Mouse (Mus musculus): ENCODE results near the gene Rbm20. TPM values are rescaled to one million over a fixed set of nuclear protein-coding genes. Genes with fewer than 3 reads are reported as not detected.
"Not testable (repeated sequence)": the region's sequence is repeated elsewhere in the genome, so short reads cannot be mapped to it uniquely, and the experiment has no call there.

Gene Rbm20
- polyA plus RNA-seq, 1 experiment from 2014 or later, result 0.59 TPM

- no peak overlapping the region for H3K9ac ChIP-seq
- no peaks in the 10 kb centered on the region for H3K9me3 ChIP-seq (ENCODE audit: low read depth, low read length)
- no peaks in the 10 kb centered on the region for H3K36me3 ChIP-seq (ENCODE audit: insufficient read depth)
- WGBS, result 72% methylated on average over 15 of the region's 15 CpGs
- no peaks in the 10 kb centered on the region for H3K27me3 ChIP-seq (ENCODE audit: insufficient read depth, low read length)
- no peaks in the 10 kb centered on the region; the same call in none of the 2 replicates for H3K4me1 ChIP-seq (ENCODE audit: insufficient read depth)
- H3K27ac ChIP-seq (ENCODE audit: low read depth), result no peak overlapping the region
- no peak overlapping the region for H3K4me2 ChIP-seq
- DNase-seq (no peak), ATAC-seq (ENCODE audit: insufficient read depth) (no peak)
- no peak for TF ChIP-seq CTCF (IDR thresholded peaks at IDR 0.05; ENCODE audit: low read depth)
- no peak overlapping the region for H3K4me3 ChIP-seq (ENCODE audit: low read depth, low read length)
Measured at GRCm38 (mm10) chr19:53800365-53800999, 123.4 kb downstream of the Rbm20 start.

GRCm38 (mm10) chr19:53801380-53801779, 124.3 kb downstream of the Rbm20 start:
- ATAC-seq (ENCODE audit: insufficient read depth), result no peak
- Histone ChIP-seq H3K4me1 (ENCODE audit: insufficient read depth) (no peaks in the 10 kb centered on the region; the same call in none of the 2 replicates), H3K36me3 (ENCODE audit: insufficient read depth) (no peaks in the 10 kb centered on the region), H3K9me3 (ENCODE audit: low read depth, low read length) (no peaks in the 10 kb centered on the region), H3K27ac (ENCODE audit: low read depth) (peak overlapping the region; percentile 50; the same call in 1 of the 2 replicates), H3K4me2 (no peak overlapping the region), H3K4me3 (ENCODE audit: low read depth, low read length) (no peak overlapping the region), H3K27me3 (ENCODE audit: insufficient read depth, low read length) (no peaks in the 10 kb centered on the region), H3K9ac (no peak overlapping the region)
- WGBS, result 71% methylated on average over 5 of the region's 5 CpGs
- no peak for DNase-seq
- no peak for TF ChIP-seq CTCF (IDR thresholded peaks at IDR 0.05; ENCODE audit: low read depth)

GRCm38 (mm10) chr19:53801789-53802683, 124.9 kb downstream of the Rbm20 start:
- H3K27ac ChIP-seq (ENCODE audit: low read depth), result peak overlapping the region; percentile 50; the same call in 1 of the 2 replicates
- H3K9ac ChIP-seq, result no peak overlapping the region

GRCm38 (mm10) chr19:53803954-53804353, 126.8 kb downstream of the Rbm20 start:
- WGBS, result 50% methylated on average over 2 of the region's 2 CpGs
- no peak overlapping the region for H3K4me3 ChIP-seq (ENCODE audit: low read depth, low read length)
- DNase-seq (no peak), ATAC-seq (ENCODE audit: insufficient read depth) (no peak)
- no peak for TF ChIP-seq CTCF (IDR thresholded peaks at IDR 0.05; ENCODE audit: low read depth)
- H3K9ac ChIP-seq, result no peak overlapping the region
- peaks cover 6% of the 10 kb centered on the region for H3K4me1 ChIP-seq (ENCODE audit: insufficient read depth)
- H3K27me3 ChIP-seq (ENCODE audit: insufficient read depth, low read length), result no peaks in the 10 kb centered on the region
- H3K36me3 ChIP-seq (ENCODE audit: insufficient read depth), result no peaks in the 10 kb centered on the region
- H3K27ac ChIP-seq (ENCODE audit: low read depth), result no peak overlapping the region
- H3K4me2 ChIP-seq, result no peak overlapping the region
- no peaks in the 10 kb centered on the region for H3K9me3 ChIP-seq (ENCODE audit: low read depth, low read length)

More at GRCm38 (mm10) chr19:53801789-53802683, 124.9 kb downstream of the Rbm20 start:
- ATAC-seq (ENCODE audit: insufficient read depth), result peak; percentile 64
- Histone ChIP-seq H3K4me1 (ENCODE audit: insufficient read depth) (no peaks in the 10 kb centered on the region; the same call in none of the 2 replicates), H3K4me3 (ENCODE audit: low read depth, low read length) (no peak overlapping the region), H3K27me3 (ENCODE audit: insufficient read depth, low read length) (no peaks in the 10 kb centered on the region), H3K36me3 (ENCODE audit: insufficient read depth) (no peaks in the 10 kb centered on the region), H3K9me3 (ENCODE audit: low read depth, low read length) (no peaks in the 10 kb centered on the region), H3K4me2 (no peak overlapping the region)
- TF ChIP-seq CTCF (IDR thresholded peaks at IDR 0.05; ENCODE audit: low read depth), result no peak
- WGBS, result 54% methylated on average over 11 of the region's 11 CpGs
- DNase-seq, result peak; percentile 36

- Histone ChIP-seq H3K4me2 (no peak overlapping the region), H3K9ac (no peak overlapping the region), H3K27ac (ENCODE audit: low read depth) (no peak overlapping the region), H3K36me3 (ENCODE audit: insufficient read depth) (no peaks in the 10 kb centered on the region), H3K9me3 (ENCODE audit: low read depth, low read length) (no peaks in the 10 kb centered on the region), H3K4me3 (ENCODE audit: low read depth, low read length) (no peak overlapping the region), H3K4me1 (ENCODE audit: insufficient read depth) (peaks cover 16% of the 10 kb centered on the region), H3K27me3 (ENCODE audit: insufficient read depth, low read length) (no peaks in the 10 kb centered on the region)
- ATAC-seq (ENCODE audit: insufficient read depth) (no peak), DNase-seq (no peak)
- WGBS, result 69% methylated on average over 3 of the region's 3 CpGs
- no peak for TF ChIP-seq CTCF (IDR thresholded peaks at IDR 0.05; ENCODE audit: low read depth)
Measured at GRCm38 (mm10) chr19:53805063-53805462, 128.0 kb downstream of the Rbm20 start.

- Histone ChIP-seq H3K27me3 (ENCODE audit: insufficient read depth, low read length) (no peaks in the 10 kb centered on the region), H3K36me3 (ENCODE audit: insufficient read depth) (no peaks in the 10 kb centered on the region), H3K27ac (ENCODE audit: low read depth) (no peak overlapping the region), H3K4me3 (ENCODE audit: low read depth, low read length) (no peak overlapping the region), H3K4me2 (no peak overlapping the region), H3K9me3 (ENCODE audit: low read depth, low read length) (no peaks in the 10 kb centered on the region), H3K9ac (no peak overlapping the region), H3K4me1 (ENCODE audit: insufficient read depth) (peaks cover 17% of the 10 kb centered on the region)
- WGBS, result 40% methylated on average over 7 of the region's 7 CpGs
- no peak for TF ChIP-seq CTCF (IDR thresholded peaks at IDR 0.05; ENCODE audit: low read depth)
- DNase-seq (no peak), ATAC-seq (ENCODE audit: insufficient read depth) (no peak)
Measured at GRCm38 (mm10) chr19:53806126-53806525, 129.0 kb downstream of the Rbm20 start.

GRCm38 (mm10) chr19:53806526-53807275, 129.6 kb downstream of the Rbm20 start:
- not testable (repeated sequence) for H3K27ac ChIP-seq (ENCODE audit: low read depth); H3K36me3 ChIP-seq (ENCODE audit: insufficient read depth); H3K9me3 ChIP-seq (ENCODE audit: low read depth, low read length); ATAC-seq (ENCODE audit: insufficient read depth); H3K4me2 ChIP-seq; H3K27me3 ChIP-seq (ENCODE audit: insufficient read depth, low read length); DNase-seq; H3K4me3 ChIP-seq (ENCODE audit: low read depth, low read length); H3K9ac ChIP-seq
- 72% methylated on average over 6 of the region's 6 CpGs for WGBS
- peaks cover 17% of the 10 kb centered on the region for H3K4me1 ChIP-seq (ENCODE audit: insufficient read depth)
